Mouse (Mus musculus): ENCODE results near the gene Mgat5b. TPM values are rescaled to one million over a fixed set of nuclear protein-coding genes. Genes with fewer than 3 reads are reported as not detected.
"Not testable (repeated sequence)": the region's sequence is repeated elsewhere in the genome, so short reads cannot be mapped to it uniquely, and the experiment has no call there.

Gene Mgat5b
- total and polyA plus RNA-seq, 3 experiments: 0.10 to 0.82 (median 0.11) TPM

DNA sequence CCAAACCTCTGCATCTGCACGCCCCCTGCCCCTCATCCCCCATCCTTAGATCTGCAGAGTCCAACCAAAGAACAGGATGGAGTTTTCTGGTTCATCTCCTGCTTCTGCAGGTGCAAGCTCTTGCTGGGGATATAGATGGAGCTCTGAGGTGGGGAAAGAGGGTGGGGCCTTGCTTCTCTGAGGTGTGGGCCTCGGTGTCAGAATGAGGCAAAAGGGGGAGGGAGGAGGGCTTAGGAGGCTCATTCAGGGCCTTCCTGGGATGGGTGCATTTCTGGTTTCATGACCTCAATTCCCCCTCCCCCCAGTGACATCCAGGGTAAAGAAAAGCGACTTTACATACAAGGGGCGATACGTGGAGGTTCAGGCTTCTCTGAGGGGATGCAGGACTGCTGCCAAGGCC is 31.5 kb upstream of the Mgat5b start:
- WGBS: 65% methylated on average over 5 of the region's 5 CpGs
- no peaks in the 10 kb centered on the region for H3K36me3 ChIP-seq (ENCODE audit: control insufficient read depth, insufficient read depth, low read length)
- H3K27ac ChIP-seq: no peak overlapping the region
- no peaks in the 10 kb centered on the region for H3K79me2 ChIP-seq (replicated peaks; ENCODE audit: control insufficient read depth, insufficient read depth, low read length)
- no peak overlapping the region for H3K9ac ChIP-seq (ENCODE audit: low read depth, low read length)
- no peak for TF ChIP-seq EP300 (IDR thresholded peaks at IDR 0.05; ENCODE audit: insufficient read depth, low read depth, low read length)
- no peak for TF ChIP-seq POLR2A (IDR thresholded peaks at IDR 0.05; ENCODE audit: insufficient read depth, low read depth, low read length)
- no peak for TF ChIP-seq CTCF (IDR thresholded peaks at IDR 0.05)
- no peak overlapping the region for H3K4me3 ChIP-seq
- peaks cover 1% of the 10 kb centered on the region; the same call in 1 of the 2 replicates for H3K4me1 ChIP-seq (ENCODE audit: control insufficient read depth, insufficient read depth, low read length)
- intact Hi-C loops (cut with DNase I): loop anchor here (10.0 kb wide), 1 partner anchor 288 kb away; no protein-coding TSS in a partner anchor
- no peak for DNase-seq
- H3K27me3 ChIP-seq (ENCODE audit: control insufficient read depth, insufficient read depth, low read length): no peaks in the 10 kb centered on the region

DNA sequence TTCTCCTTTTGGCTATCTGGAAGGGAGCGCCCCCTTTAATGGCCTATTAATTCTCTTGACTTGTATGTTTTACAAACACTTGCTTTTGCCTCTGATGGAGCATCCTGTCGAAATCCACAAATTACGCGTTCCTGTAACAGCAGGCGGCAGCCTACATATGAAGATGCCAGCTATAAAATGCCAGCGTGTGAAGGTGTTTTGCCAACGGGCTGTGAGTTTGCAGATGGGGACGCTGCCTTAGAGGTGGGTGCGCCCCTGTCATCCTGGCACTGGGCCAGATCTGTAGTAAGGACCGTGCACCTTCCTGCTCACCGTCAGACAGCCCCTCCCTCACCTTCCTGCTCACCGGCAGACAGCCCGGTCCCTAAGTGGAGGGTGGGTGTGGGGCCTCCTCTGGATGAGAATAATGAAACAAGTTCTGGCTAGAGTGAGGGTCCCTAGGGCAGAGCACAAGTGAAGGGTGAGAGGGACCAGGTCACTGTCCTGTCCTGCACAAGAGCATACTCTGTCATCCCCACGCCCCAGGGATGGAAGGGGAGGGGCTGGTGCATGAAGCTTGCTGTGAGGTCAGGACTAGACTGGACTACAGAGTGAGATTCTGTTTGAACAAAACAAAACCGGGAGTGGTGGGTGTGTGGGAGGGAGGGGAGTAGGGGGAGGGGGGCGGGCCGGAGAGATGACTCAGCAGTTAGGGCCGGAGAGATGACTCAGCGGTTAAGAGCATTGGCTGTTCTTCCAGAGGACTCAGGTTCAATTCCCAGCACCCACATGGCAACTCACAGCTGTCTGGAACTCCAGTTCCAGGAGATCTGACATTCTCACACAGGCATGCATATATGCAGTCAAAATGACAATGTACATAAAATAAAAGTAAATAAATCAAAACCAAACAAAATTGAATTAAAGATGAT is 24.9 kb upstream of the Mgat5b start:
- H3K4me1 ChIP-seq (ENCODE audit: control insufficient read depth, insufficient read depth, low read length): no peaks in the 10 kb centered on the region
- H3K27ac ChIP-seq: no peak overlapping the region
- H3K4me3 ChIP-seq: no peak overlapping the region
- no peaks in the 10 kb centered on the region for H3K27me3 ChIP-seq (ENCODE audit: control insufficient read depth, insufficient read depth, low read length)
- TF ChIP-seq POLR2A (IDR thresholded peaks at IDR 0.05; ENCODE audit: insufficient read depth, low read depth, low read length) (no peak), CTCF (IDR thresholded peaks at IDR 0.05) (no peak), EP300 (IDR thresholded peaks at IDR 0.05; ENCODE audit: insufficient read depth, low read depth, low read length) (no peak)
- no peaks in the 10 kb centered on the region for H3K79me2 ChIP-seq (replicated peaks; ENCODE audit: control insufficient read depth, insufficient read depth, low read length)
- intact Hi-C loops (cut with DNase I): no loop called here
- H3K36me3 ChIP-seq (ENCODE audit: control insufficient read depth, insufficient read depth, low read length): no peaks in the 10 kb centered on the region
- H3K9ac ChIP-seq (ENCODE audit: low read depth, low read length): no peak overlapping the region
- no peak for DNase-seq
- 66% methylated on average over 19 of the region's 19 CpGs for WGBS

DNA sequence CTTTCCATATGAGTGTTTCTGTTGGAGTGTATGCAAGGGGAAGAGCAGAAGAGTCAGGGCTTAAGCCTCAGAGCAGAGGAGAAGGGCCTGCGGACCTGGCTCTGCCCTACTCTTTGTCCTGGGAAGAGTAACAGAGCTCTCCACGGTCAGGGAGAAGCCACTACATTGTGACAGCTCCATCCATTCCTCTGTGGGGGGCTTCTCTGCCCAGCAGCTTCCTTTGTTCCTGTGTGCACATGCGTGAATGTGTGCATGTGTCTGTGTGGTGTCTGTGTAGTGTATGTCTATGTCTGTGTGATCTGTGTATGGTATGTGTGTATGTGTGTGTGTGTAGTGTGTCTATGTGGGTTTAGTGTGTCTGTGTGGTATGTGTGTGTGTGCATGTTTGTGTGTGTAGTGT is 23.3 kb upstream of the Mgat5b start:
- Histone ChIP-seq H3K27ac (no peak overlapping the region), H3K36me3 (ENCODE audit: control insufficient read depth, insufficient read depth, low read length) (no peaks in the 10 kb centered on the region), H3K9ac (ENCODE audit: low read depth, low read length) (no peak overlapping the region), H3K4me3 (no peak overlapping the region), H3K27me3 (ENCODE audit: control insufficient read depth, insufficient read depth, low read length) (no peaks in the 10 kb centered on the region), H3K4me1 (ENCODE audit: control insufficient read depth, insufficient read depth, low read length) (no peaks in the 10 kb centered on the region), H3K79me2 (replicated peaks; ENCODE audit: control insufficient read depth, insufficient read depth, low read length) (no peaks in the 10 kb centered on the region)
- no peak for DNase-seq
- TF ChIP-seq POLR2A (IDR thresholded peaks at IDR 0.05; ENCODE audit: insufficient read depth, low read depth, low read length) (no peak), EP300 (IDR thresholded peaks at IDR 0.05; ENCODE audit: insufficient read depth, low read depth, low read length) (no peak), CTCF (IDR thresholded peaks at IDR 0.05) (no peak)
- WGBS: 83% methylated on average over 3 of the region's 3 CpGs
- intact Hi-C loops (cut with DNase I): no loop called here

DNA sequence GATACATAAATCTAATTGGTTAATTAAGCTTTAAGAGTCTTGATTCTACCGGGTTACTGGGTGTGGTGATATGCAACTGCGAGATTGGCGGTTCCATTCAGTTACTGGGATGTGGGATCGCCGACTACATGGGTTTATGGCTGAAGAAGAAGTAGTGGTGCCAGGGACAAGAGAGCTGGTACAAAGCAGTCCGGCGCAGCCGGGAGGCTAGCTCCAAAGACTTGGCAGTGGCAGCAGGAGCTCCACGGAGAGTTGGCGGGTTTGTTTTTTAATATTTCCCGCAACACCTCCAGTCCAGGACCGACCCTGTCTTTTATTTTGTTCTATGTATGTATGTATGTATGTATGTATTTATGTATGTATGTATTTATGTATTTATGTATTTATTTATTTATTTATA is 19.4 kb upstream of the Mgat5b start:
- H3K9ac ChIP-seq (ENCODE audit: low read depth, low read length): no peak overlapping the region
- H3K36me3 ChIP-seq (ENCODE audit: control insufficient read depth, insufficient read depth, low read length): no peaks in the 10 kb centered on the region
- no peaks in the 10 kb centered on the region for H3K27me3 ChIP-seq (ENCODE audit: control insufficient read depth, insufficient read depth, low read length)
- DNase-seq: no peak
- H3K4me1 ChIP-seq (ENCODE audit: control insufficient read depth, insufficient read depth, low read length): no peaks in the 10 kb centered on the region
- WGBS: 92% methylated on average over 12 of the region's 12 CpGs
- intact Hi-C loops (cut with DNase I): no loop called here
- H3K4me3 ChIP-seq: no peak overlapping the region
- no peak for TF ChIP-seq CTCF (IDR thresholded peaks at IDR 0.05)
- no peak for TF ChIP-seq EP300 (IDR thresholded peaks at IDR 0.05; ENCODE audit: insufficient read depth, low read depth, low read length)
- no peak for TF ChIP-seq POLR2A (IDR thresholded peaks at IDR 0.05; ENCODE audit: insufficient read depth, low read depth, low read length)
- H3K27ac ChIP-seq: no peak overlapping the region
- no peaks in the 10 kb centered on the region for H3K79me2 ChIP-seq (replicated peaks; ENCODE audit: control insufficient read depth, insufficient read depth, low read length)

DNA sequence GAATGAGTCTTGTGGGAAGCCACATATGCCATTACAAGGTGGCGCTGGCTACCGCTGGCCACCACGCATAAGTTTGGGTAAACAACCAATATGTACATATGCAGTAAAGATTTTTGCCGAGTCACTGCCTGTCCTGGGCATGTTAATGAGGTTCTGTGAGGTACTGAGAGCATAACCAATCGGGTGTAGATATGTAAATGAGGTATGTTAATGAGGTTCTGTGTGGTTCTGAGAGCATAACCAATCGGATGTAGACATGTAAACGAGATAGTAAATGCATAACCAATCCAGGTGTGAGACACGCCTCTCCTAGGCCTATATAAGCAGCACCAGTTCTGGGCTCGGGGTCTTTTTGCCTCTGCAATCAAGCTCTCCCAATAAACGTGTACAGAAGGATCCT is 16.1 kb upstream of the Mgat5b start:
- H3K27me3 ChIP-seq (ENCODE audit: control insufficient read depth, insufficient read depth, low read length); H3K4me1 ChIP-seq (ENCODE audit: control insufficient read depth, insufficient read depth, low read length); H3K27ac ChIP-seq; H3K9ac ChIP-seq (ENCODE audit: low read depth, low read length); H3K36me3 ChIP-seq (ENCODE audit: control insufficient read depth, insufficient read depth, low read length); intact Hi-C loops (cut with DNase I); H3K79me2 ChIP-seq (replicated peaks; ENCODE audit: control insufficient read depth, insufficient read depth, low read length); H3K4me3 ChIP-seq; DNase-seq: not testable (repeated sequence)
- WGBS: 86% methylated on average over 10 of the region's 10 CpGs

DNA sequence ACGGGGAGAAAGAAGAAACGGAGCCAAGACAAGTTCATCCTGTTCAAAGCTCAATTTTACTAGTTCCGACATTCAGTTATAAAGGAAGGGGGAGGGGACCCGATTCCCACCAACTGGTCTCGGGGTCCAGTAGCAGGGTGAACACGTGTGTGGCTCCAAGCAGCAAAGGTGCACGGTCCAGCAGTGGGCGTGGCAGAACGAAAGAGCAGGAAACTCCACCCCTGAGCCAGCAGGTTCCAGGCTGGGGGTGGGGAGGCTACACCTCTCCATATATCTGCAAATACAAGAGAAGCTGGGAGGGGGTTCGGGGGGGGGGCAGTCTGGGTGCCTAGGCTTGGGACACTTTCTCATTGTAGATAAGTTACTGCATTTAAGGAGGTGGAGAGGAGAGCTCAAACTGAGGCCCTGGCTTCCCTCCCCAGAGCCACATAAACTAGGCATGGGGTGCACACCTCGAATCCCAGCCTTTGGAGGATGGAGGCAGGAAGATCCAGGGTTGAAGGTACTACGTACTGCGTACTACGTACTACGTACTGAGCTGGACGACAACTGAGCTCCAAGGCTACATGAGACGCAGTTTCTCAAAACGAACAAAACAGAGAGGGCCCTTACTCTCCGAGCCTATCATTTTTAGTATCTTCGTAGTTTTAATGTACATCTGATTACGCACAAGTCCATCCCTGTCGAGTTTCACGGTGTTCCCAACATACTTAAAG is 12.8 kb upstream of the Mgat5b start:
- Histone ChIP-seq H3K36me3 (ENCODE audit: control insufficient read depth, insufficient read depth, low read length) (no peaks in the 10 kb centered on the region), H3K4me3 (no peak overlapping the region), H3K4me1 (ENCODE audit: control insufficient read depth, insufficient read depth, low read length) (peaks cover 2% of the 10 kb centered on the region), H3K79me2 (replicated peaks; ENCODE audit: control insufficient read depth, insufficient read depth, low read length) (no peaks in the 10 kb centered on the region), H3K27me3 (ENCODE audit: control insufficient read depth, insufficient read depth, low read length) (peaks cover 2% of the 10 kb centered on the region), H3K9ac (ENCODE audit: low read depth, low read length) (no peak overlapping the region), H3K27ac (no peak overlapping the region)
- no peak for DNase-seq
- WGBS: 7% methylated on average over 23 of the region's 23 CpGs
- TF ChIP-seq CTCF (IDR thresholded peaks at IDR 0.05): no peak
- no peak for TF ChIP-seq POLR2A (IDR thresholded peaks at IDR 0.05; ENCODE audit: insufficient read depth, low read depth, low read length)
- TF ChIP-seq EP300 (IDR thresholded peaks at IDR 0.05; ENCODE audit: insufficient read depth, low read depth, low read length): no peak
- intact Hi-C loops (cut with DNase I): no loop called here

All from heart, adult 2 months (tissue).